Mouse (Mus musculus): ENCODE measurements around the gene Siglece. TPM values are rescaled to one million over a fixed set of nuclear protein-coding genes. Genes with fewer than 3 reads are reported as not detected.

Gene Siglece
- 1.8 TPM for polyA plus RNA-seq (2017; shearing (Covaris generic))

GRCm38 (mm10) chr7:43660002-43660401 is at the start of gene Siglece:
Gene Siglece (minus strand): TSS chr7:43660161.

GRCm38 (mm10) chr7:43690118-43690517 is 30.2 kb upstream of the Siglece start, which contains the start of gene Klk14:
Gene Klk14 (plus strand): TSS chr7:43690418.

GRCm38 (mm10) chr7:43671809-43672580 is 12.0 kb upstream of the Siglece start, which contains the start of gene Ctu1:
Gene Ctu1 (plus strand): TSS chr7:43672016.

GRCm38 (mm10) chr7:43634500-43634899 is 25.5 kb downstream of the Siglece start, which contains the start of gene Ceacam18:
Gene Ceacam18 (plus strand): TSS chr7:43634707.

GRCm38 (mm10) chr7:43606896-43607742 is 52.8 kb downstream of the Siglece start, which contains the start of gene Zfp819:
Gene Zfp819 (plus strand): TSS chr7:43607169.

Other genes with a start within 250 kb of the Siglece start
- not detected for gene Lim2, start 232.5 kb downstream of the Siglece start, polyA plus RNA-seq (2017; shearing (Covaris generic))
- gene Nkg7, start 223.1 kb downstream of the Siglece start, polyA plus RNA-seq (2017; shearing (Covaris generic)) = 124 TPM
- gene Cldnd2, start 219.4 kb downstream of the Siglece start, polyA plus RNA-seq (2017; shearing (Covaris generic)) = 0.45 TPM
- gene Etfb, start 216.1 kb downstream of the Siglece start, polyA plus RNA-seq (2017; shearing (Covaris generic)) = 154 TPM
- gene Gm45233, start 216.0 kb downstream of the Siglece start, polyA plus RNA-seq (2017; shearing (Covaris generic)) = not detected
- gene Vsig10l, start 197.0 kb downstream of the Siglece start, polyA plus RNA-seq (2017; shearing (Covaris generic)) = 8.1 TPM
- gene Iglon5, start 170.1 kb downstream of the Siglece start, polyA plus RNA-seq (2017; shearing (Covaris generic)) = 0.29 TPM
- not detected for gene 4931406B18Rik, start 154.2 kb downstream of the Siglece start, polyA plus RNA-seq (2017; shearing (Covaris generic))
- gene Cd33, start 115.7 kb downstream of the Siglece start, polyA plus RNA-seq (2017; shearing (Covaris generic)) = 0.27 TPM
- gene Zfp658, start 97.9 kb downstream of the Siglece start, polyA plus RNA-seq (2017; shearing (Covaris generic)) = 6.2 TPM
- 15.6 TPM for gene Zfp719, start 80.6 kb downstream of the Siglece start, polyA plus RNA-seq (2017; shearing (Covaris generic))
- gene Zfp819, start 53.0 kb downstream of the Siglece start, polyA plus RNA-seq (2017; shearing (Covaris generic)) = not detected
- gene Ceacam18, start 25.5 kb downstream of the Siglece start, polyA plus RNA-seq (2017; shearing (Covaris generic)) = not detected
- gene Ctu1, start 11.9 kb upstream of the Siglece start, polyA plus RNA-seq (2017; shearing (Covaris generic)) = 5.2 TPM
- not detected for gene Klk14, start 30.3 kb upstream of the Siglece start, polyA plus RNA-seq (2017; shearing (Covaris generic))
- gene Klk13, start 52.4 kb upstream of the Siglece start, polyA plus RNA-seq (2017; shearing (Covaris generic)) = not detected
- not detected for gene Klk12, start 108.7 kb upstream of the Siglece start, polyA plus RNA-seq (2017; shearing (Covaris generic))
- gene Klk11, start 114.4 kb upstream of the Siglece start, polyA plus RNA-seq (2017; shearing (Covaris generic)) = not detected
- gene Klk10, start 120.9 kb upstream of the Siglece start, polyA plus RNA-seq (2017; shearing (Covaris generic)) = 0.21 TPM
- 0.99 TPM for gene Klk9, start 131.7 kb upstream of the Siglece start, polyA plus RNA-seq (2017; shearing (Covaris generic))
- gene Klk8, start 137.4 kb upstream of the Siglece start, polyA plus RNA-seq (2017; shearing (Covaris generic)) = 109 TPM
- gene Klk7, start 151.1 kb upstream of the Siglece start, polyA plus RNA-seq (2017; shearing (Covaris generic)) = not detected
- not detected for gene Klk6, start 164.3 kb upstream of the Siglece start, polyA plus RNA-seq (2017; shearing (Covaris generic))
- gene Klk5, start 181.8 kb upstream of the Siglece start, polyA plus RNA-seq (2017; shearing (Covaris generic)) = not detected
- not detected for gene Klk4, start 221.0 kb upstream of the Siglece start, polyA plus RNA-seq (2017; shearing (Covaris generic))

Data from inflammation-experienced regulatory T-cells, adult 16 weeks (primary cell).